Mouse (Mus musculus) bone marrow, adult 2 months (tissue): ENCODE measurements around the gene Tm4sf20. TPM values are rescaled to one million over a fixed set of nuclear protein-coding genes. Genes with fewer than 3 reads are reported as not detected.

Experiments
- H3K27ac ChIP-seq: fragments of 200-500 bp; 2 replicates; pipeline ENCODE4 v1.5.1; 2012; ENCODE audit warnings: low read depth, mild to moderate bottlenecking, control low read depth, inconsistent platforms, low read length; ENCODE audit not compliant: control insufficient read depth, poor library complexity, insufficient read depth
- H3K4me1 ChIP-seq: fragments of 200-500 bp; 2 replicates; pipeline ENCODE4 v1.6.1; 2011; ENCODE audit warnings: low read length; ENCODE audit not compliant: control insufficient read depth, insufficient read depth
- H3K4me3 ChIP-seq: fragments of 200-500 bp; replicated peaks from 2 replicates; pipeline ENCODE3; 2011; ENCODE audit warnings: mild to moderate bottlenecking, low read depth, low read length, control low read depth; ENCODE audit not compliant: control insufficient read depth
- CTCF ChIP-seq: fragments of 200-500 bp; IDR thresholded peaks from 2 replicates; pipeline ENCODE4 v1.5.1; 2011; ENCODE audit warnings: low read length, control low read depth; ENCODE audit not compliant: control insufficient read depth, insufficient read depth
- POLR2A ChIP-seq: fragments of 200-500 bp; IDR thresholded peaks from 2 replicates; pipeline ENCODE4 v1.6.1; 2011; ENCODE audit warnings: low read depth, mild to moderate bottlenecking, control low read depth, low read length, borderline replicate concordance; ENCODE audit not compliant: control insufficient read depth
- WGBS: fragments of 180-500 bp; shearing (Covaris S2); methylation state at CpG from one replicate; pipeline ENCODE4 v1.1.7; 2018; 5-methylcytosine and 5-hydroxymethylcytosine counted together
- polyA plus RNA-seq: library from polyadenylated mRNA; stranded (reverse); fragments of >200 nt; gene quantifications from 2 replicates; pipeline ENCODE4 v1.2.4, GENCODE M21; 2011; ENCODE audit warnings: low replicate concordance; ENCODE audit not compliant: missing spikeins, insufficient read depth, insufficient read length

The Tm4sf20 gene
- polyA plus RNA-seq, 1 experiment: not detected

GRCm38 (mm10) chr1:82746408-82746807, 21.9 kb downstream of the Tm4sf20 start:
- TF ChIP-seq POLR2A (no peak), CTCF (no peak)
- Histone ChIP-seq H3K4me3 (no peak overlapping the region), H3K4me1 (no peaks in the 10 kb centered on the region; the same call in 1 of the 2 replicates), H3K27ac (no peak overlapping the region)
- 93% methylated on average over 4 of the region's 4 CpGs for WGBS

- no peak overlapping the region for H3K4me3 ChIP-seq
- TF ChIP-seq CTCF: no peak
- TF ChIP-seq POLR2A: no peak
- H3K4me1 ChIP-seq: no peaks in the 10 kb centered on the region; the same call in 1 of the 2 replicates
- H3K27ac ChIP-seq: no peak overlapping the region
- 94% methylated on average over 3 of the region's 3 CpGs for WGBS
Observed at GRCm38 (mm10) chr1:82743962-82744361, 24.3 kb downstream of the Tm4sf20 start.

GRCm38 (mm10) chr1:82741539-82741938, 26.7 kb downstream of the Tm4sf20 start:
- Histone ChIP-seq H3K4me3 (no peak overlapping the region), H3K27ac (no peak overlapping the region), H3K4me1 (no peaks in the 10 kb centered on the region; the same call in 1 of the 2 replicates)
- WGBS: 84% methylated on average over 7 of the region's 7 CpGs
- no peak for TF ChIP-seq CTCF
- no peak for TF ChIP-seq POLR2A

GRCm38 (mm10) chr1:82738066-82738465, 30.2 kb downstream of the Tm4sf20 start:
- no peak overlapping the region for H3K27ac ChIP-seq
- no peaks in the 10 kb centered on the region; the same call in 1 of the 2 replicates for H3K4me1 ChIP-seq
- 85% methylated on average over 1 of the region's 1 CpGs for WGBS
- no peak for TF ChIP-seq CTCF
- TF ChIP-seq POLR2A: no peak
- H3K4me3 ChIP-seq: no peak overlapping the region

GRCm38 (mm10) chr1:82733357-82733756, 34.9 kb downstream of the Tm4sf20 start:
- 63% methylated on average over 1 of the region's 1 CpGs for WGBS
- no peaks in the 10 kb centered on the region for H3K4me1 ChIP-seq
- TF ChIP-seq CTCF (no peak), POLR2A (no peak)
- H3K4me3 ChIP-seq: no peak overlapping the region
- no peak overlapping the region for H3K27ac ChIP-seq

GRCm38 (mm10) chr1:82726482-82726881, 41.8 kb downstream of the Tm4sf20 start:
- 74% methylated on average over 5 of the region's 5 CpGs for WGBS
- Histone ChIP-seq H3K4me3 (no peak overlapping the region), H3K4me1 (no peaks in the 10 kb centered on the region; the same call in 1 of the 2 replicates), H3K27ac (no peak overlapping the region)
- TF ChIP-seq POLR2A (no peak), CTCF (no peak)

- WGBS: 40% methylated on average over 4 of the region's 4 CpGs
- no peak overlapping the region for H3K4me3 ChIP-seq
- no peaks in the 10 kb centered on the region; the same call in 1 of the 2 replicates for H3K4me1 ChIP-seq
- H3K27ac ChIP-seq: no peak overlapping the region; the same call in 1 of the 2 replicates
- no peak for TF ChIP-seq POLR2A
- TF ChIP-seq CTCF: no peak
Observed at GRCm38 (mm10) chr1:82725875-82726185, 42.4 kb downstream of the Tm4sf20 start.

- WGBS: 3% methylated on average over 37 of the region's 37 CpGs
- peak overlapping the region; percentile 83 for H3K27ac ChIP-seq
Observed at GRCm38 (mm10) chr1:82725026-82725874, 43.0 kb downstream of the Tm4sf20 start.

More at GRCm38 (mm10) chr1:82725026-82725874, 43.0 kb downstream of the Tm4sf20 start:
- TF ChIP-seq POLR2A (no peak; the same call in 1 of the 2 replicates), CTCF (no peak)
- peak overlapping the region; percentile 73 for H3K4me3 ChIP-seq
- no peaks in the 10 kb centered on the region; the same call in 1 of the 2 replicates for H3K4me1 ChIP-seq
